Mouse (Mus musculus) heart, adult 2 months (tissue): ENCODE results near the gene Kalrn.

Source experiments
- CTCF ChIP-seq: fragments of 200-600 bp; IDR thresholded peaks from 2 replicates; pipeline ENCODE4 v1.8.1; 2022; ENCODE audit warnings: antibody characterized with exemption, mild to moderate bottlenecking, moderate library complexity
- EP300 ChIP-seq: fragments of 200-500 bp; IDR thresholded peaks from 2 replicates; pipeline ENCODE4 v1.6.1; 2011; ENCODE audit warnings: low read depth, low read length, control low read depth; ENCODE audit not compliant: insufficient read depth
- POLR2A ChIP-seq: fragments of 200-500 bp; IDR thresholded peaks from 2 replicates; pipeline ENCODE4 v1.6.1; 2011; ENCODE audit warnings: mild to moderate bottlenecking, low read depth, low read length, control low read depth; ENCODE audit not compliant: insufficient read depth

DNA sequence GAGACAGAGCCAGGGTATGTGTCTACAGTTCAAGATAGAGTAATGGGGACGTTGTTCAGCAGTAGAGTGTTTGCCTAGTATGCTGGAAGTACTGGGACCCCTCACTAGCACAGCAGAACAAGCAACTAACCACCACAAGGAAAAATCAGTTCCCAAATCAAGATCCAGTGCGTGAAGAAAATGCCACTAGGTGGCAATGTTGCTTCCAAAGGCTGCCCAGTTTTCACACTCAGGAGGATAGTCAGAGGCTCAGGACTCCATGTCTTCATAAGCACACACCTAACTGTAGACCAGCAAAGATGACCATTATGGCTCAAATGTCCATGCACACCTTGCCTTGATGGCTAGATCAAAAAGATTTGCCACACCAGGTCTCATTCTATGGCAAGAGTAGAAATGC is 454.0 kb downstream of the Kalrn start:
- TF ChIP-seq CTCF: peak; percentile 67
- TF ChIP-seq POLR2A: no peak
- no peak for TF ChIP-seq EP300
